Mouse (Mus musculus) embryonic facial prominence, embryonic 15.5 days (tissue): ENCODE data around the gene Caskin2. TPM values are rescaled to one million over a fixed set of nuclear protein-coding genes. Genes with fewer than 3 reads are reported as not detected.
A peak's percentile ranks its signal among the peaks of the same experiment; 100 is the strongest.

Experiments
- ATAC-seq: fragments of 200-750 bp; cut with Nextera tagmentation; 2 replicates; pipeline ENCODE4 v1.8.0; 2017; ENCODE audit warnings: low read depth, moderate TSS enrichment; ENCODE audit not compliant: insufficient number of reproducible peaks, low FRiP score, low TSS enrichment
- H3K27ac ChIP-seq: fragments of 300-500 bp; sonication (generic); replicated peaks from 2 replicates; pipeline ENCODE4 v1.5.1; 2015; ENCODE audit warnings: mild to moderate bottlenecking, inconsistent platforms
- H3K27me3 ChIP-seq: fragments of 300-500 bp; sonication (generic); 2 replicates; pipeline ENCODE4 v1.6.1; 2015; ENCODE audit warnings: inconsistent platforms
- H3K36me3 ChIP-seq: fragments of 300-500 bp; sonication (generic); 2 replicates; pipeline ENCODE4 v1.6.1; 2015; ENCODE audit warnings: mild to moderate bottlenecking, inconsistent platforms
- H3K4me1 ChIP-seq: fragments of 300-500 bp; sonication (generic); 2 replicates; pipeline ENCODE4 v1.6.1; 2015; ENCODE audit warnings: inconsistent platforms
- H3K4me2 ChIP-seq: fragments of 300-500 bp; sonication (generic); replicated peaks from 2 replicates; pipeline ENCODE4 v1.6.1; 2015; ENCODE audit warnings: mild to moderate bottlenecking, inconsistent platforms
- H3K4me3 ChIP-seq: fragments of 300-500 bp; sonication (generic); replicated peaks from 2 replicates; pipeline ENCODE4 v1.5.1; 2015; ENCODE audit warnings: mild to moderate bottlenecking, inconsistent platforms
- H3K9ac ChIP-seq: fragments of 300-500 bp; sonication (generic); 2 replicates; pipeline ENCODE4 v1.6.1; 2015; ENCODE audit warnings: inconsistent platforms
- H3K9me3 ChIP-seq: fragments of 300-500 bp; sonication (generic); replicated peaks from 2 replicates; pipeline ENCODE4 v1.6.1; 2016; ENCODE audit warnings: inconsistent platforms
- WGBS: fragments of 180-500 bp; shearing (Covaris S2); methylation state at CpG from one replicate; pipeline ENCODE4 v1.1.7; 2015; 5-methylcytosine and 5-hydroxymethylcytosine counted together
- polyA plus RNA-seq: library from polyadenylated mRNA; unstranded; fragments of >200 nt; fragmentation: Nextera tagmentation; extraction: Ambion mirVana; gene quantifications from 2 replicates; pipeline ENCODE4 v1.2.1, GENCODE M21; 2015

Gene Caskin2
- polyA plus RNA-seq, 1 experiment from 2014 or later = 19.0 TPM

- 26% methylated on average over 25 of the region's 25 CpGs for WGBS
- H3K27ac ChIP-seq = no peak overlapping the region
- H3K9ac ChIP-seq = no peak overlapping the region
- H3K9me3 ChIP-seq = no peaks in the 10 kb centered on the region
- no peak overlapping the region for H3K4me2 ChIP-seq
- H3K36me3 ChIP-seq = no peaks in the 10 kb centered on the region
- H3K27me3 ChIP-seq = peaks cover 29% of the 10 kb centered on the region
- no peak for ATAC-seq
- H3K4me3 ChIP-seq = no peak overlapping the region
- peaks cover 43% of the 10 kb centered on the region for H3K4me1 ChIP-seq
Measured at GRCm38 (mm10) chr11:115830550-115831325, 17.3 kb upstream of the Caskin2 start.

- H3K27me3 ChIP-seq = peaks cover 45% of the 10 kb centered on the region
- H3K9ac ChIP-seq = no peak overlapping the region
- peaks cover 49% of the 10 kb centered on the region for H3K4me1 ChIP-seq
- H3K4me2 ChIP-seq = no peak overlapping the region
- no peak for ATAC-seq
- no peaks in the 10 kb centered on the region for H3K36me3 ChIP-seq
- no peaks in the 10 kb centered on the region for H3K9me3 ChIP-seq
- H3K27ac ChIP-seq = no peak overlapping the region
- 63% methylated on average over 4 of the region's 4 CpGs for WGBS
- no peak overlapping the region for H3K4me3 ChIP-seq
Measured at GRCm38 (mm10) chr11:115829036-115829435, 15.6 kb upstream of the Caskin2 start.

GRCm38 (mm10) chr11:115827624-115828023 is 14.2 kb upstream of the Caskin2 start:
- no peak overlapping the region for H3K4me3 ChIP-seq
- no peaks in the 10 kb centered on the region for H3K9me3 ChIP-seq
- 0 out of 2 replicates have a peak, but pooled peaks cover 2% of the 10 kb centered on the region for H3K36me3 ChIP-seq
- H3K4me1 ChIP-seq = peaks cover 43% of the 10 kb centered on the region
- H3K27ac ChIP-seq = no peak overlapping the region
- no peak for ATAC-seq
- no peak overlapping the region for H3K4me2 ChIP-seq
- 73% methylated on average over 6 of the region's 6 CpGs for WGBS
- H3K9ac ChIP-seq = no peak overlapping the region
- peaks cover 46% of the 10 kb centered on the region for H3K27me3 ChIP-seq

GRCm38 (mm10) chr11:115826487-115826886 is 13.0 kb upstream of the Caskin2 start:
- WGBS = 38% methylated on average over 5 of the region's 5 CpGs
- peaks cover 33% of the 10 kb centered on the region for H3K4me1 ChIP-seq
- peaks cover 13% of the 10 kb centered on the region; the same call in 1 of the 2 replicates for H3K36me3 ChIP-seq
- no peak for ATAC-seq
- no peak overlapping the region for H3K9ac ChIP-seq
- H3K4me2 ChIP-seq = no peak overlapping the region
- peaks cover 43% of the 10 kb centered on the region for H3K27me3 ChIP-seq
- no peak overlapping the region for H3K4me3 ChIP-seq
- no peaks in the 10 kb centered on the region for H3K9me3 ChIP-seq
- no peak overlapping the region for H3K27ac ChIP-seq

GRCm38 (mm10) chr11:115824813-115825212 is 11.4 kb upstream of the Caskin2 start:
- Histone ChIP-seq H3K4me2 (peak overlapping the region; percentile 92), H3K9ac (no peak overlapping the region), H3K4me1 (peaks cover 19% of the 10 kb centered on the region), H3K27ac (0 out of 2 replicates have a peak overlapping the region, but pooled peaks have one; percentile 74), H3K4me3 (peak overlapping the region; percentile 73), H3K27me3 (peaks cover 28% of the 10 kb centered on the region), H3K9me3 (no peaks in the 10 kb centered on the region), H3K36me3 (peaks cover 30% of the 10 kb centered on the region)
- 12% methylated on average over 11 of the region's 11 CpGs for WGBS
- no peak for ATAC-seq

GRCm38 (mm10) chr11:115823774-115824740 is 10.6 kb upstream of the Caskin2 start, which contains the start of gene Llgl2:
Gene Llgl2, plus strand, starts transcription at chr11:115824049.
- Histone ChIP-seq H3K4me3 (peak within 1 kb of the TSS; percentile 73), H3K27me3 (peaks cover 26% of the 10 kb centered on the region), H3K9me3 (no peaks in the 10 kb centered on the region), H3K36me3 (peaks cover 31% of the 10 kb centered on the region), H3K4me2 (peak within 1 kb of the TSS; percentile 92), H3K27ac (peak within 1 kb of the TSS; percentile 74), H3K9ac (peak within 1 kb of the TSS; percentile 44), H3K4me1 (peaks cover 19% of the 10 kb centered on the region)
- ATAC-seq = peak; percentile 91
- under 1% methylated on average over 79 of the region's 87 CpGs for WGBS

- H3K4me3 ChIP-seq = no peak overlapping the region
- no peaks in the 10 kb centered on the region for H3K9me3 ChIP-seq
- H3K36me3 ChIP-seq = peaks cover 47% of the 10 kb centered on the region
- no peak for ATAC-seq
- H3K27me3 ChIP-seq = peaks cover 20% of the 10 kb centered on the region
- WGBS = 62% methylated on average over 4 of the region's 4 CpGs
- H3K27ac ChIP-seq = no peak overlapping the region
- H3K4me2 ChIP-seq = no peak overlapping the region
- no peak overlapping the region for H3K9ac ChIP-seq
- H3K4me1 ChIP-seq = peaks cover 16% of the 10 kb centered on the region
Measured at GRCm38 (mm10) chr11:115821001-115821400, 7.6 kb upstream of the Caskin2 start.

- peaks cover 47% of the 10 kb centered on the region for H3K36me3 ChIP-seq
- peaks cover 10% of the 10 kb centered on the region for H3K27me3 ChIP-seq
- no peak overlapping the region for H3K9ac ChIP-seq
- no peak for ATAC-seq
- 87% methylated on average over 16 of the region's 16 CpGs for WGBS
- no peak overlapping the region for H3K4me2 ChIP-seq
- H3K4me1 ChIP-seq = peaks cover 25% of the 10 kb centered on the region
- H3K4me3 ChIP-seq = no peak overlapping the region
- H3K27ac ChIP-seq = no peak overlapping the region
- no peaks in the 10 kb centered on the region for H3K9me3 ChIP-seq
Measured at GRCm38 (mm10) chr11:115819915-115820623, 6.6 kb upstream of the Caskin2 start.

- H3K9me3 ChIP-seq = no peaks in the 10 kb centered on the region
- no peak overlapping the region for H3K4me3 ChIP-seq
- no peak overlapping the region for H3K27ac ChIP-seq
- no peaks in the 10 kb centered on the region for H3K27me3 ChIP-seq
- H3K4me1 ChIP-seq = peaks cover 21% of the 10 kb centered on the region
- peaks cover 42% of the 10 kb centered on the region for H3K36me3 ChIP-seq
- WGBS = 89% methylated on average over 5 of the region's 5 CpGs
- no peak for ATAC-seq
- H3K9ac ChIP-seq = no peak overlapping the region
- H3K4me2 ChIP-seq = no peak overlapping the region
Measured at GRCm38 (mm10) chr11:115817331-115817730, 3.9 kb upstream of the Caskin2 start.

- Histone ChIP-seq H3K27ac (peak within 1 kb of the TSS; percentile 90), H3K9me3 (no peaks in the 10 kb centered on the region), H3K4me1 (peaks cover 46% of the 10 kb centered on the region), H3K9ac (peak within 1 kb of the TSS; percentile 78), H3K36me3 (peaks cover 22% of the 10 kb centered on the region), H3K4me3 (peak within 1 kb of the TSS; percentile 81), H3K4me2 (peak within 1 kb of the TSS; percentile 96), H3K27me3 (no peaks in the 10 kb centered on the region)
- ATAC-seq = peak; percentile 37
- 3% methylated on average over 79 of the region's 84 CpGs for WGBS
Measured at GRCm38 (mm10) chr11:115814605-115815450, 1.4 kb upstream of the Caskin2 start, which contains the start of gene Tsen54. Gene Tsen54, plus strand, starts transcription at chr11:115814724.
